Mouse (Mus musculus) left cerebral cortex, postnatal 25 days (tissue): Measurements from ENCODE around the gene Naa15. TPM values are rescaled to one million over a fixed set of nuclear protein-coding genes. Genes with fewer than 3 reads are reported as not detected.
"Not testable (repeated sequence)": the region's sequence is repeated elsewhere in the genome, so short reads cannot be mapped to it uniquely, and the experiment has no call there.

Experiments
- DNase-seq, 2 experiments: peaks; one replicate each; pipeline ENCODE4 v3.0.0; 2022; ENCODE audit warnings: low spot score in 2 of 2, mixed read lengths in 1 of 2
- intact Hi-C: fragments of 180-260 bp; cut with DNase I; formaldehyde crosslinking; loops from one replicate; pipeline ENCODE4 v1.15.1; 2025
- total RNA-seq, 2 experiments: library from RNA; stranded (reverse); gene quantifications; 2 replicates each; pipeline ENCODE4 v1.2.3; 2021

The Naa15 gene
- total RNA-seq, 2 experiments from 2014 or later, result 46.8 to 51.3 TPM

- DNase-seq, result no peak
- intact Hi-C loops, result loop anchor here (10.0 kb wide), 1 partner anchor 853 kb away; no protein-coding TSS in a partner anchor
Observed at GRCm38 (mm10) chr3:51391591-51391990, 23.4 kb upstream of the Naa15 start.

GRCm38 (mm10) chr3:51393018-51393417 is 21.9 kb upstream of the Naa15 start:
- intact Hi-C loops, result loop anchor here (10.0 kb wide), 1 partner anchor 852 kb away; no protein-coding TSS in a partner anchor
- not testable (repeated sequence) for DNase-seq

GRCm38 (mm10) chr3:51393651-51394050 is 21.3 kb upstream of the Naa15 start:
- DNase-seq, result no peak
- intact Hi-C loops, result loop anchor here (10.0 kb wide), 1 partner anchor 851 kb away; no protein-coding TSS in a partner anchor

DNA sequence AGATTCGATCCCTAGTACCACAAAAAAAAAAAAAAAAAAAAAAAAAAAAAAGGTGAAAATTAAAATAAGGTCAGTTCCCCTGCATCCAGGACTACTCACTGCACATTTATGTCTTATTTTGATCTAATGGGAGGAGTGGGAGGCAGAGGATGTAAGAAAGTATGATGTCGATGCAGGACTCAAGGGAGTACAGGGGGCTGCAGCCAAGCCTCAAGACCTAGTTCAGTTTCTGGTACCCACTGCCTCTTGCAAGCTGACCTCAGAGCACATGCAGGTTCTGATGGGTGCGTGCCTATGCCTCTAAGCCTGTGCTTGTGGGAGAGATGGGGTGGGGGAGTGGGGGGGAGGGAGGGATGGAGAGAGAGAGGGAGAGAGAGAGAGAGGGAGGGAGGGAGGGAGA is 20.1 kb upstream of the Naa15 start:
- intact Hi-C loops, result loop anchor here (10.0 kb wide), 1 partner anchor 850 kb away; no protein-coding TSS in a partner anchor
- DNase-seq, result no peak

DNA sequence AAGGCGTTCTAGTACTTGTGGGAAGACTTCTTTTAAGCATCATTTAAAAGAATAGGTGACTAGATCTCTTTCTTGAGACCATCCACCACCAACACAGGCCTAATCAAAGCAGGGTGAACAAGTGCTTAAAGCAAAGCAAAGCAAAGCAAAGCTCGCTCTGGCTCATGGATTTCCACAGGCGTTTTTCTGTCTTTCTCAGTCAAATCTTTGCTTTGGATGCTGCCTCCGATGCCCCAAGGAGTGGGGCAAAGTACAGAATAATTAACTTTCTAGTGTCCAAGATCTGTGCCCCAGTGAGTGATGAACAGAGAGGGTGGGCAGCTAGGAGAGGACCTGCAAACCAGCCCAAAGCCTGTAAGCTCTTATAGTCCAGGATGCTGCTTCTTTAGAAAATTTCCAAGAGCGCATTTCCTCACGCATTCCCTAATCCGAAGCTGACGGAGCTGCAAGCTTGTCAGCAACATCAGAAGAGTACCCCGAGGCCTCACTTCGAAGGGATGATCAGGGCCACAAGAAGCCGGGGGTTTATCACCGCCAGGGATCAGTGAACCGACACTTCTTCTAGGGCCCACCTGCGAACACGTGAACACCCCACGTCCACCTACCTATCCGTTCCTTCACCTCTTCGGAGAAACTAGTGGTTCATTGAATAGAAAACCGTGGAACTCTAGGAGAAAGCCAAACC is 19.3 kb upstream of the Naa15 start:
- DNase-seq, result no peak
- intact Hi-C loops, result loop anchor here (10.0 kb wide), 1 partner anchor 849 kb away; no protein-coding TSS in a partner anchor

DNA sequence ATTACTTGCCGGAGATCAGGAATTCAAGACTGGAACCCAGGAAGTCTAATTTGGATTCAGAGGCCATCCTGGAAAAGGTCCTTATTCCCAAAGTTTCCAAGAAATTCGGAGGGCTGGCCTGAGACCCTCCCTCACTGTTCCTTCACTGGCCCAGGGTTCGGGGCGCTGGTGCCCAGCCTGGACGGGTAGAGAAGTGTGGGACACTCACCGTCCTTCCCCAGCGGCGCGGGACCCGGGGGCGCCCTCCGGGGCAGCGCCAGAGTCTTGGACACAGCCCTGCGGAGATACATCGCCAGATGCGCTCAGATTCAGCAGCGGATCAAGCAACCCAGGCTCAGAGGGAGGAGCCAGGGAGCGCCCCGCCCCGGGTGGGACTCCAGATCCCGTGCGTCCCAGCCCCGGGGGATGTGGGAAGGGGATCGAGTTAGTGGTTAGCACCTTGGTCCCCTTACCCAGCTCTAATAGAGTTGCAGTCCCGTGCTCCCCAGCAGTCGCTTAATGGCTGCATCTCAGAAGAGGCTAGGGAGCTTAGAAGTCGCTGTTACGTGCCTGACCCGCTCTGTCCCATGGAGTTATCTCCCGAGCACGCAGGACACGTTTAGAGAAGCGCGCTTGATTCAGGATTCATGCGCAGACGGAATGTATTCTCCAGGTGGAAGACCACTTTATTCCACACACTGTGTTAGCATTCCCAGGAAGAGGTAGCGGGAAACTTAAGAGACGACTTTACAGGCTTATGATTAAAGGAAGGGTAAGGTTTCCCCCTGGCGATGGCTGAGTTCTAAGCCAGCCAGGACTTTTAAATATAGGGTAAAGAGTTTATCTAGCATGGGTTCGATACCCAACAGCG is 18.5 kb upstream of the Naa15 start, which contains the start of gene Mgarp:
Mgarp (minus strand) TSS at position 520 of the 850 bp plus-strand sequence.
- intact Hi-C loops, result loop anchor here (10.0 kb wide), 1 partner anchor 848 kb away; no protein-coding TSS in a partner anchor
- DNase-seq, result peak in 1 of 2 experiments; percentile 11

DNA sequence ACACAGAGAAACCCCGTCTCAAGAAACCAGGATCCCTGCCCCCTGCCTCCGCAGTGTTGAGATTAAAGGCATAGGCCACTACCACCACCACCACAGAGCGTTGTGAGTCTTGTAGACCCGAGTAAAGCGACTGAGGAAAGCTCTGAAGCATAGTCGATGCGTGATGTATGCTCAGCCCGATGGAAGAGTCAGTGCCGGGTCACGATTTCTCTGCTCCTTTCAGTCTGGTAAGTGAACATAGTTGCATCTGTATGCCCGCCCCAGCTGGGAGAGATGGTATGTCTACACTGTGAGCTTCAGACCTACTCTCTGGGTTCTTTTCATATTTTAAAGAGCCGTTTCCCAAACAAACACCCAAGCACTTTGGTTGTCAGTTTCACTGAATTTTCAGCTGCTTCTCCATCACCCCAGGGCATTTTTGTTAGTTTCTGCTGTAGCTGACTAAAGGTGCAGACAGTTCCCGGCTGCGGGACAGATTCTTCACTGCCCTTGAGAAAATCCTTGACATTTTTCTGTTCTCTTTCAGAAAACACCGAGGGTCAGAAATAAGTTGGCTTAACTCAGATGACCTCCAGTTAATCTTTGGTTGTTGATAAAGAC is 17.1 kb upstream of the Naa15 start:
- DNase-seq, result no peak
- intact Hi-C loops, result loop anchor here (10.0 kb wide), 1 partner anchor 847 kb away; no protein-coding TSS in a partner anchor

DNA sequence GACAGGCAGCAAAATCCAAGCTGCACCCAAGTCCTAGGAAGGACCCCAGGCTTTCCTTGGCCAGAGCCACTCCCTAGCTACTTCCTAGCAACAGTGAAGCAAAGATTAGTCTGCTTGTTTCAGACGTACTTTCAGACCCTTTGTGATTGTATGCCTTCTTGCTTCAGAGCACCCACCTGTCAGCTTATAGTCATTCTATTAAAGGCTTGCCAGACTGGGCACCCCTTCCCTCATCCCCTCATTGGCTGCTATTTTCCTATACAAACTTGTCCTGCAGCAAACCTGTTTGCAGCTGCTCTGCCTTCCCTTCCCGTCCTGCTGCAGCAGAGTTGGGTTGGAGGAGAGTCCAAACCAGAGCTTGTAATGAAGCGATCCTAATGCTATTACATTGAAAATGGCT is 16.3 kb upstream of the Naa15 start:
- DNase-seq, result no peak
- intact Hi-C loops, result loop anchor here (10.0 kb wide), 1 partner anchor 846 kb away; no protein-coding TSS in a partner anchor

DNA sequence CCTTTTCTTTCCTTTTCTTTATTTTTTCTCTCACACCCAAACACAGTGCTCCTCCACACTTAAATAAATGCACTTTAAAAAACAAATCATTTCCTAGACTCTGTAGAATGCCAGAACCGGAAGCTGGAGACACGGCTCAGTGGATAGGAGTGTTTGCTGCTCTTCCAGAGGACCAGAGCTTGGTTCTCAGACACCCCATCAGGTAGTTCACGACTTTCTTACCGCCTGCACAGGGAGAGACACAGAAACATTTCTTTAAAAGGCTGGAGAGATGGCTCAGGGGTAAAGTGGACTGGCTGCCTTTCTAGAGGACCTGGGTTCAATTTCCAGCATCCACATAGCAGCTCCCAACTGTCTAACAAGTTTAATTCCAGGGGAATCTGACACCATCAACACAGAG is 15.4 kb upstream of the Naa15 start:
- no peak for DNase-seq
- intact Hi-C loops, result loop anchor here (10.0 kb wide), 1 partner anchor 845 kb away; no protein-coding TSS in a partner anchor

DNA sequence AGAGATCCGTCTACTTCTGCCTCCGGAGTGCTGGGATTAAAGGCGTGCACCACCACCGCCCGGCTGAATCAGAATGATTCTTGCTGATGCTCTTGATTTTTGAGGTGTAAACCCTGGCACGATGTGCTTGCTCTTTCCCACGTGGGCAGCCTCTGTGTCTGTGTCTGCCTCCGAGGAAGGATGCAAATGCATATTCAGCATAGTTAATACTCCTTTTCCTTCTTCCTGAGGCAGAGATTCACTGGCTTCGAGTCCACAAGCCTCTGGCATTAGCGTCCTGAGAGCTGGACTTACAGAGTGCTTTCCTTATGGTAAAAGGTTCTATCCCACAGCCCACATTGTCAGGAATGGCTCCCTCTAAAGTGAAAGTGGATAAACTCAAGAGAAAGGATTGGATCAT is 14.3 kb upstream of the Naa15 start:
- intact Hi-C loops, result no loop called here

DNA sequence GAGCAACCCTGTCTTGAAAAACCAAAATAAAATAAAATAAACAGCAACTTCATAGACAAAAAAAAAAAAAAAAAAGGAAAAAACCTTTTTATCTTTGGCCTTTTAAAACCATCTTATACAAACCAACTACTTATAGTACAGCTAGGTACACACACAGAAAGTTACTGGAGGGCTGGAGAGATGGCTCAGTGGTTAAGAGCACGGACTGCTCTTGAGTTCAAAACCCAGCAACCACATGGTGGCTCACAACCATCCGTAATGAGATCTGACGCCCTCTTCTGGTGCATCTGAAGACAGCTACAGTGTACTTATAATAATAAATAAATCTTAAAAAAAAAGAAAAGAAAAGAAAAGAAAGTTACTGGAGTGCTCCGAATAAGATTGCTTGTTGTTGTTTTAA is 12.9 kb upstream of the Naa15 start:
- intact Hi-C loops, DNase-seq: not testable (repeated sequence)

More for the DNA sequence above, 14.3 kb upstream of the Naa15 start:
- DNase-seq, result peak in 1 of 2 experiments; percentile 19

DNA sequence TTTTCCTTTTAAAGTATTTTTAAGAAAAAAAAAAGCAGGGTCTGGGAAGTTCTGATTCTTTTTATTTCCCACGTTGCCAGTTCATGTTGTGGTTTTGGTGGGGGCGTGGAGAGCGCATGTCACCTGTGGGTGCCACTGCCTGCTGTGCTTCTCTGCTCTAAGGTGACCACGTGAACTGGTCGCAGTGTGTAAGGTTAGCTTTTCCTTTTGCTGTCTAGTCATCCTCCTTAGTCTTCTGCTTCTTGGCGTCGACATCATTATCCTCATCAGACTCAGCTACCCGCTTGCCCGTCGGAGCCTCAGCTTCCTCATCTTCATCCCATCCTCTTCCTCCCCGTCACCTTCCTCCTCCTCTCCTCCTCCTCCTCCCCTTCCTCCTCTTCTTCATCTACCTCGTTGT is 12.3 kb upstream of the Naa15 start:
- intact Hi-C loops, result no loop called here
- DNase-seq, result no peak

GRCm38 (mm10) chr3:51407870-51408560 is 6.9 kb upstream of the Naa15 start:
- peak in 1 of 2 experiments; percentile 23 for DNase-seq
- intact Hi-C loops, result no loop called here

GRCm38 (mm10) chr3:51408561-51409183 is 6.3 kb upstream of the Naa15 start, which contains the start of gene Ndufc1:
Gene Ndufc1 (minus strand): TSS chr3:51408988.
- DNase-seq, result peak; percentile 96
- intact Hi-C loops, result no loop called here

DNA sequence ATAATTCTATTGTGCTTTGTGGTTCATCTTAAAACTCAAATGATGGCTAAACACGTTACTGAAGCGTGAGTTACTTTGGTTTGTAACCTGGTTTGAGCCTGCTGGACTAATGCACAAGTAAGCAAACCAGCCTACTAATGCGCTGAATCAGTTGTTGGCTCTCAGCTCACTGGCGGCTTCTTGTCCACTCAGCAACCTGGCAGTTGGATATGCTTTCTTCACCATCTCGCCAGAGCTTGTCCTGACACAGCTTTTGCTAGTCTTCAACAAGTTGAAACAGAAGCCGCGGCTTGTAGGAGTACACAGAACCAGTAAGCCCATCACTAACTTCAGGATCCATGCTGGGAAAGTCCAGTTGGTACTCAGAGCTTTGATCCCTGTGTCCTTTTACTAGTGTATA is 2.5 kb upstream of the Naa15 start:
- intact Hi-C loops, result no loop called here
- DNase-seq, result no peak

DNA sequence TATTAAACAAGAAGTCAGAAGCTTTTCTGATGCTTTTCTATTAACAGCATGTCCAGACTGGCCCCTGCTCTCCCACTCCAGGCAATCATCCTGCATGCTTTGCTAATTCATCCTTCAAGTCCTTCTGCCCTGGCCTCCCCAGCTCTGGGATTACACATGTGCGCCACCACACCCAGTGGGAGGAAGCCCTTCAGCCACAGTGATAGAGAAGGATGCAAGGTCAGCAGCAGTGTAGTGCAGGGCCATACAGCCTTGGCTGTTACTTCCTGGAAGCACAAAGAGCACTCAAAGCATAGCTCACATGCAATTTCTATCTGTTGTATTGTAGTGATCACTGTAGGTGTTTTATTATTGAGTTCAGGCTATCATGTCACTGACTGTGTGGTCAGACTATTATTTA is 1.7 kb upstream of the Naa15 start:
- no peak for DNase-seq
- intact Hi-C loops, result no loop called here

DNA sequence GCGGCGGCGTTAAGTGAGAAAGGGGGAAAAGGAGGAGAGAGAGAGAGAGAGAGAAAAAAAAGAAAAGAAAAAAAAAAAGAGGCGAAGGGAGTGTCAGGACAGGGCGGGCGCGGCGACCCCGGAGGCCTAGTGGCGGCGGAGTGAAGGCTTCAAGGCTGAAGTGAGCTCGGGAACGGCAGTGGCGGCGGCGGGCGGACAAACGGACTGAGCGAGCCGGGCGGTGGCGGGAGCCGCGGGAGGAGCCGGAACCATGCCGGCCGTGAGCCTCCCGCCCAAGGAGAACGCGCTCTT is 1.1 kb downstream of the Naa15 start:
- intact Hi-C loops, result no loop called here
- DNase-seq, result no peak

- intact Hi-C loops, result no loop called here
- peak; percentile 24 to 37 for DNase-seq
Observed at GRCm38 (mm10) chr3:51416364-51417134, 1.6 kb downstream of the Naa15 start.
